Mouse (Mus musculus) ovary, postnatal 14 days (tissue): ENCODE results near the gene Znhit2.

Experiments used
- DNase-seq: peaks from one replicate; pipeline ENCODE4 v3.0.0; 2022; ENCODE audit warnings: low spot score

The Znhit2 gene

GRCm38 (mm10) chr19:6046294-6047153 lies 14.5 kb upstream of the Znhit2 start, which contains the start of gene Syvn1:
Gene Syvn1 (plus strand): TSS chr19:6046576.
- peak; percentile 73 for DNase-seq

DNA sequence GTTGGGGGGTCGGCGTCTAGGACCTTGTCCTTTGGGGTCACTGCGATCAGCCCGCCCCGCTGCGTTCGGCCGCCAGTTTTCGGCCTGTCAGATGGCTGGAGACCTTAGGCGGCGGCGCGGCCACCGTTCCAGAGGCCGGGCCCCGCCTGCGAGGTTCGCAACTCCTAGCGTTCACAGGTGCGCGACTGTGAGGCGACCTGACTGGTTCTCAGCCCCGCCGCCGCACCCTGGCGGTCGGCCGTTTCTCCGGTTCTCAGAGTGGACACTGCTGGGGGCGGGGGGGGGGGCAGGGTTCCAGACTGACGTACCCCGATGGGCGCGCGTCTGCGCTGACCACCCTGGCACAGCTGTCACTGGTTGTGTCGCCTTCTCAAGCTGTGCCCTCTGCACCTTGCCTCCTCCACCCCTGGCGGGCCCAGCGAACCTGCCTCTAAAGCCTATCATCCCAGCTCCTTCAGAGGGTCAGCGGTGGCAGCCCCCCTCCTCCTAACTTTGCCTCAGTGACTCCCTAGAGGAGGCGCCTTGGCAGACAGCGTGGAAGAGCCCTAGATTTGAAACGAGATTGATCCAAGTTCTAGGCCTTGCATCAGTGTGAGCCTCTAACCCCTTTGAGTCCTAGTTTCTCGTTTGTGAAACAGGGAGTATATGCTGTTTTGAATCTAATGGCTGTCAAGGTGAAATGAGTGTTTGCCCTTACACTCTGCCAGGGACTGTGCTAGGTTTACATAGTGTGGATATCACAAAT lies 13.7 kb upstream of the Znhit2 start:
- no peak for DNase-seq

DNA sequence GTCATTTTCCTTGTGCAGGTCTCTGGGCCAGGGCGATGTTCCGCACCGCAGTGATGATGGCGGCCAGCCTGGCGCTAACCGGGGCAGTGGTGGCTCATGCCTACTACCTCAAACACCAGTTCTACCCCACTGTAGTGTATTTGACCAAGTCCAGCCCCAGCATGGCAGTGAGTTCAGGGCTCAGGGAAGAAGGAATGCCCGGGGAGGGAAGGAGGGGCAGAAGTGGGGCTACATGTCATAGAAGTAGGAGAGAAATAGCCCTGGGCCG lies 13.2 kb upstream of the Znhit2 start:
- no peak for DNase-seq

DNA sequence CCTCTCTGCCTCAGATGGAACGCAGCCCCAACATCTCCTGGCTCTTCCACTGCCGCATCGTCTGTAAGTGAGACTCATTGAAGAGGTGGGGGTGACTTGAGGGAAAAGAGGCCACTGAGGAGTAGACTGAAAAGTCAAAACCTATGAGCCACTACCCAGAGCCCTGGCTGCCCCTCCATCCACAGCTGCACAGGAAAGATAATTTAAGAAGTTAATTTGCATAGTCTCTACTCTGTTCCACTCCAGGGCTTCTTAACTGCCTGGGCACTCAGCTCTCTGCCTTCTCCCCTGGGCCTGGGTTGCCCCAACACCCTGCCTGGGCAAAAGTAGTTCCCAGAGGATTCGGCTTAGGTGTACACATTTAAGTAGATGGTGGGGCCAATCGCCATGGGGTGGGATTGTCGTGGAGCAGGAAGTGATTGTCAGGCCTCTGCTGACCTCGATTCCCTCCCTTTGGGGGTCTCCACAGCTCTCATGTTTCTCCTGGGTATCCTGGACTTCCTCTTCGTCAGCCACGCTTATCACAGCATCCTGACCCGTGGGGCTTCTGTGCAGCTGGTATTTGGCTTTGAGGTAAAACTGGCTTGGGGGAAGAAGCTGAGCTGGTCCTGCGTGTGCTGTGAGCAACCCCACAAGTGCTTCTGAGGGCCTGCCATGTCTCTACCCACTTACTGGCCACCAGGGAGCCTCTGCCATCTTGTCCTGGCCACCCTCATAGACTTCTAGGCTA lies 12.1 kb upstream of the Znhit2 start:
- DNase-seq = no peak

DNA sequence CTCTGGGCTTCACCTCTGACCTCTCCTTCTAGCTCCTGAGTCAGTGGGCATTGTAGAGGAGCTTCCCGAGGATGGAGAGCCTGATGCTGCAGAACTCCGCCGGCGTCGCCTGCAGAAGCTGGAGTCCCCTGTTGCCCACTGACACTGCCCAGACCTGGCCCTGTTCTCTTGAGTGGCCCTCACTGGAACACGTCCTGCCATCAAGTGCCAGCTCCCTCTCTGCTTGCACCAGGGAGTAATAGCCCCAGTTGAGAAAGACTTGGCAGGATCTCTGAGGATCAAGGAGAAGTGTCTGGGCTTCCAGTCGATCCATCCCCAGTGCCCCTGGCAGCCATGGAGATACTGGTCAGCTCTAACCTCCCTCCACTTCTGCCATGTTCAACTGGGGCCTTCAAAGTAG lies 8.5 kb upstream of the Znhit2 start:
- DNase-seq = no peak

- no peak for DNase-seq
Observed at GRCm38 (mm10) chr19:6054296-6054695, 6.7 kb upstream of the Znhit2 start.

GRCm38 (mm10) chr19:6056696-6057095 lies 4.3 kb upstream of the Znhit2 start:
- DNase-seq = no peak

GRCm38 (mm10) chr19:6057313-6058096 lies 3.5 kb upstream of the Znhit2 start, which contains the start of the genes Mrpl49 and Fau:
Gene Mrpl49 (minus strand): TSS chr19:6057785.
Gene Fau (plus strand): TSS chr19:6057844.
- peak; percentile 97 for DNase-seq

GRCm38 (mm10) chr19:6058513-6058912 lies 2.5 kb upstream of the Znhit2 start:
- no peak for DNase-seq

- DNase-seq = no peak
Observed at GRCm38 (mm10) chr19:6058966-6059365, 2.0 kb upstream of the Znhit2 start.

DNA sequence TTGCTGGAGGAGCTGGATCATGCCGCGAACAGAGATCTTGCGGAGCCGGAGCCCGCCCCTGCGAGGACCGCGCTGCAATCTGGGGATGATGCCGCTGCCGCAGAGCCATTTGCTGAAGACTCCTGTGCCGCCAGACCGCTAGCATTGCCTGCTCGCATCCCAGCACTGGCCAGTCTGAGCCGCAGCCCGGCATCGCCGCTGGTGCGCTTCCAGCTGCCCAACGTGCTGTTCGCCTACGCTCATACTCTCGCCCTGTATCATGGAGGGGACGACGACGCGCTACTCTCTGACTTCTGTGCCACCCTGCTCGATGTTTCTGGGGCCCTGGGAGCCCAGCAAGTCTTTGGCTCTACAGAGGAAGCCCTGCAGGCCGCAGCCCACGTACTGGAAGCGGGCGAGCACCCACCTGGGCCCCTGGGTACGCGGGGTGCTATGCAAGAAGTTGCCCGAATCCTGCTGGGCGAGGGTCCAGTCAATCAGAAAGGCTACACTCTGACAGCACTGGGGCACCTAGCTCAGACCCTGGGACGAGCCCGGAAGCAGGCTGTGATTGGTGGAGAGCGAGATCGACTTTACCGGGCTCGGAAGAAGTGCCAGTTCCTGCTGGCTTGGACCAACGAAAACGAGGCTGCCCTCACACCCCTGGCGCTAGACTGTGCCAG lies 780 bp downstream of the Znhit2 start:
- DNase-seq = no peak

DNA sequence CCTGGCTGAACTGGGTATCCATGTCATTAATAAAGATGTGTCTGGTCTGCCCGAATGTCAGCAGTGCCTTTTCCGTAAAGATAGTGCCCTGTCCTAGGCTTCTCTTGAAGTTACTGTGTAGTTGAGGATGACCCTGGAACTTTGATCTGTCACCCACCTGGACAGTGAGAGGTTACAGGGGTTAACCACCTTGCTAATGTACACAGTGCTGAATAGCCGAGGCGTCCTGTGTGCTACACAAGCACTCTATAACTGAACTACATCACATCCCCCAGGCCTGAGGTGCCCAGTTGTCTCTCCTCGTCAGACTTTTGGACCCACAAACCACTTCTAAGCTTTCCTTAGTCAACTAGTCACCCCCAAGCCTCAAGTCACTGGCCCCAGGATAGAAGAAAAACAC lies 1.4 kb downstream of the Znhit2 start:
- DNase-seq = no peak

DNA sequence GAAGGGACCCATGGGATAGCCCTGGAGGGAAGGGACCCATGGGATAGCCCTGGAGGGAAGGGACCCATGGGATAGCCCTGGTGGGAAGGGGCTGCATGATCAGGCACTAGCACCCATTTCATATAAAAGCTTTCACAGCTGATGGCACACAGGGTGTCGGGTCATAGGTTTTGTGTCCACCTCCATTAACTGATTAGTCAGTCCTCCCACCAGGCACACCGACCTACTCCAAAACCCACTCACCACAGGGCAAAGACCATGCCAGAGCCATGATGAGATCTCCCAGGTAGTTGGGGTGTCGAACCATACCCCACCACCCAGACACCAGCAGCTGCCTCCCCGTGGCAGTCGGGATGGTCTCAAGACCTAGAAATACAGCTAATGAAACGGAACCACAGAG lies 2.1 kb downstream of the Znhit2 start:
- no peak for DNase-seq

- no peak for DNase-seq
Observed at GRCm38 (mm10) chr19:6066571-6066970, 5.6 kb downstream of the Znhit2 start.

DNA sequence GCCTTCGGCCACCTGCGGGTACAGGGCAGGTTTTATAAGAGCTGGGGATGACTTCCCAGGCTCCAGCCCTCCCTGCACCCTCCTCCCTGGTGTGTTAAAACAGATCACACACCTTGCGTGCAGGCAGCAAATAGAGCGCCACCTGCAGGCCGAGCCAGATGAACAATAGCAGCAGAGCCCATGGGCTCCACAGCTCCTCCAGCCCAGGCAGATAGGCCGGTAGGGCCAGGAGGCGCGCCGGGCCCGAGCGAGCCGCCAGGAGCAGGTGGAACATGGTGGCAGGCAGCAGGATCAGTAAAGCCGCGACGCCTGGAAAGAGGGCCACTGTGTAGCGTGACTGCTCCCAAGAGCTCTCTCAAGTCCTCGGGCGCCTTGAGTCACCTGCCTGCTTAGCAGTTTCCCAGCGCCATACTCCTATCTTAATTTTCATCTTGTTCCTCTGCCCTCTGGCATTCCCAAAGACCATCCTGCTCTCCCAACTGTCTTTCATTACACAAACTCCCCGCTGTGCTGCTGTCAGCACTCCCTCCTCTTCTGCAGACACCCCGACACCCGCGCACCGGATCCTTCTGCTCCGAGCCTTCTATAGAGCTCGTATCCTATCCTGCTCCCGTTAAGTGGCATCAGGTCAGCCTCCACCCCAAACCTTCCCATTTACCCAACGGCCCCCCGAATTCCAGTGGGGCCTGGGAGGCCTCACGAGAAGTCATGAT lies 6.2 kb downstream of the Znhit2 start:
- DNase-seq = peak; percentile 65

DNA sequence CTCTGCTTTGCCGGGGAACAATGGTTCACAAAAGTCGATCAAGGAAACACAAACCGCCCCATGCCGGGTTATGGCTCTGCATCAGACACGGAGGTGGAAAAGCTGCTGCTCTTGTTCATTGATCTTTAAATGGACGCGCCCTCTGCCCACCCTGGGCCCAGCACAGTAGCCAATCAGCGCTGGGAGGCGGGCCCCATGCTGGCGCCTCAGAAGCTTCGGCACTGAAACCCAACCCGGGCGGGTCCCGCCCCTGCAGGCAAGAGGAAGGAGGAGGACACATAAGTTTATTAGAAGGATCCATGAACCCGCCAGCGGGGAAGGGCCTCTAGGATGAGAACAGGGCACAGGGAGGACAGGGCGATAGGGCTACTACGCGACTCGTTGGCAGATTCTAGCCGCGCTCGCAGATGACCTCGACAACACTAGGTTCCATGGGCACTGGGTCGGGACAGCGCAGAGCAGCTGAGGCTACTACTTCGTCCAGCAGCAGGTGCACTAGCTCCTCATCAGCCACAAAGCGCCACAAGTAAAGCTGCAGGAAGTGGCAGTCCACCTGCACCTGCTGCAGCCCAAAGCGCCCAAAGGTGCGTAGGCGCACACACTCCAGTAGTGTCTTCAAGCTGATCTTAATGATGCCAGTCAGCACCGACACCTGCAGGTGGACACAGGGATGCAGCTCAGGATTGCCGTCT lies 6.9 kb downstream of the Znhit2 start, which contains the start of gene Tm7sf2:
Gene Tm7sf2 (minus strand): TSS at position 650 of the 692 bp plus-strand sequence.
- DNase-seq = peak; percentile 76

GRCm38 (mm10) chr19:6068951-6069350 lies 8.0 kb downstream of the Znhit2 start:
- DNase-seq = no peak

DNA sequence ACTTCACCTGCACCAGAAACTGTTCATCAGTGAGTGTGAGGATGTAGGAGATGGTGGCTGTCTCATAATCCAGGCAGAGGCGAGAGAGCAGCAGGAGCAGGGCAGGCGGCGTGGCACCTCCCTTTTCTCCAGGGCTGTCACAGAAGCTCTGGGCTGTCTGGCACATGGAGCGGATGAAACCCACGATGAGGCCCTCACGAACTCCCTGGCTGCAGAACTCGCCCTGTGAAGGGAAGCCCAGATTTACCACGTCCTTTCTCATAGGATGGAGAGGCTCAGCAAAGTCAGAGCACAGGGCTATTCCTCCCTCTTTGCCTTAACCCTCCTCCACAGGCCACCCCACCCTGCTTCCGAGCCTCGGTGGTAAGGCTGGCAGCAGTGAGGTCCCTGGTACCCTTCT lies 8.9 kb downstream of the Znhit2 start:
- DNase-seq = no peak

DNA sequence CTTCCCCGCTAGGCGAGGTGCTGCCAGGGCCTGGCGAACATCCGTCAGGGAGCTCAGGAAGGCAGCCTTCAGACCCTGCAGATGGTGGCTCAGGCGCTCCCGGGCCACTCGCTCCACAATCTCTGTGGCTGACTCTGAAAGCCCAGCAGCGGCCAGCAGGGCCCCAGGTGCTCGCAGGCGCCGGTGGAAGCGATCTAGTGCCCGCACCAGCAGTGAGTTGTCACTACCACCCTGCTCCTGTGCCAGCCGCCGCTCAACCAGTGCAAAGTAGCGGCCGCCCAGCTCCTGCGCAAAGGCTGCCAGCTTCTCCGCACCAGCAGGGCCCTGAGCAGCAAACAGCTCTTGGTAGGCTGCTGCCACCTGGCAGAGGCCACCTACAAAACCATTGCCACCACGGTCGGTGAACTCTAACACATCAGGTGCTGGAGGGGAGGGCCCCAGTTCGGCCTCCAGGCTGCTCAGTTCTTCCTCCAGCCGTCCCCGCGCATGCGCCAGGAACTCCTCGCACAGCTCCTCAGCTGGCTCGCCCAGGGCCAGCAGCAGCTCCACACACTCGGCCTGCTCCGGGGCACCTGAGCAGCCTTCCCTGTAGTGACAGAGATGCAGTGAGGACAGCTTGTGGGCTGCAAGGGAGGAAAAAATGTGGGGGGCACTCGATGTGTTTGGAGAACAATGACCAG lies 9.7 kb downstream of the Znhit2 start:
- DNase-seq = no peak
